Mouse (Mus musculus) cortical plate, adult 2 months (tissue): ENCODE results near the gene Gm15130.

Source experiments
- CTCF ChIP-seq: fragments of 200-500 bp; IDR thresholded peaks from 2 replicates; pipeline ENCODE4 v1.5.1; 2011; ENCODE audit warnings: mild to moderate bottlenecking, control low read depth, low read length; ENCODE audit not compliant: insufficient read depth; ENCODE audit errors: extremely low read depth
- POLR2A ChIP-seq: fragments of 200-500 bp; IDR thresholded peaks from 2 replicates; pipeline ENCODE4 v1.6.1; 2011; ENCODE audit warnings: mild to moderate bottlenecking, low read length, control low read depth; ENCODE audit not compliant: insufficient read depth; ENCODE audit errors: extremely low read depth

DNA sequence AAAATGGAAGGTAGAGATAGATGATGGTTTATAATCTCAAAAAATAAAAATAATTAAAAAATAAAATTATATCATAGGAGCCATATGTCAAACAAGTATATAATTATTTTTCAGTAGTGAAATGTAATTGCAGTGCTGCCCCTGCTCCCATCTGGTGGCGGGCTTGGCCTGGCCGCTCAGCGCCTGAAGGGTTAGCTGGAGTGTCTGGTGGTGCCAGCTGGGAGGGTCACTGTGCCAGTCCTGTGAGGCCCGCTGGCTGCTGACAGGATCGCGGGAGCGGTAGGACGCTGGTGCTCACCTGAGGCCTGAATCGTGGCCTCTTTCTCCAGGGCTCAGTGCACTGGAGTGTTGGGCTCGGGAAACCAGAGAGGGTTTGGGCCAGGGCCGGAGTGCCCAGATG is 29.3 kb upstream of the Gm15130 start:
- TF ChIP-seq CTCF (no peak), POLR2A (no peak)
